Mouse (Mus musculus): ENCODE measurements around the gene Spag16. TPM values are rescaled to one million over a fixed set of nuclear protein-coding genes. Genes with fewer than 3 reads are reported as not detected.
"Not testable (repeated sequence)": the region's sequence is repeated elsewhere in the genome, so short reads cannot be mapped to it uniquely, and the experiment has no call there.

Gene Spag16
- polyA plus RNA-seq, 1 experiment from 2014 or later: 0.28 TPM

GRCm38 (mm10) chr1:69810161-69810560, 16.6 kb upstream of the Spag16 start:
- WGBS: 88% methylated on average over 2 of the region's 2 CpGs
- Histone ChIP-seq H3K9ac (no peak overlapping the region), H3K36me3 (ENCODE audit: insufficient read depth) (no peaks in the 10 kb centered on the region), H3K9me3 (ENCODE audit: low read depth, low read length) (no peaks in the 10 kb centered on the region), H3K4me3 (ENCODE audit: low read depth, low read length) (no peak overlapping the region), H3K4me1 (ENCODE audit: insufficient read depth) (no peaks in the 10 kb centered on the region), H3K4me2 (no peak overlapping the region), H3K27ac (ENCODE audit: low read depth) (no peak overlapping the region), H3K27me3 (ENCODE audit: insufficient read depth, low read length) (no peaks in the 10 kb centered on the region)
- ATAC-seq (ENCODE audit: insufficient read depth) (no peak), DNase-seq (no peak)
- no peak for TF ChIP-seq CTCF (IDR thresholded peaks at IDR 0.05; ENCODE audit: low read depth)

- H3K9me3 ChIP-seq (ENCODE audit: low read depth, low read length); DNase-seq; H3K4me2 ChIP-seq; H3K4me1 ChIP-seq (ENCODE audit: insufficient read depth); H3K27me3 ChIP-seq (ENCODE audit: insufficient read depth, low read length); H3K36me3 ChIP-seq (ENCODE audit: insufficient read depth); H3K9ac ChIP-seq; H3K4me3 ChIP-seq (ENCODE audit: low read depth, low read length); ATAC-seq (ENCODE audit: insufficient read depth); H3K27ac ChIP-seq (ENCODE audit: low read depth): not testable (repeated sequence)
- 54% methylated on average over 5 of the region's 5 CpGs for WGBS
Measured at GRCm38 (mm10) chr1:69825635-69826034, 1.1 kb upstream of the Spag16 start.

- H3K27me3 ChIP-seq (ENCODE audit: insufficient read depth, low read length): no peaks in the 10 kb centered on the region
- H3K4me3 ChIP-seq (ENCODE audit: low read depth, low read length): no peak overlapping the region
- ATAC-seq (ENCODE audit: insufficient read depth) (no peak), DNase-seq (peak; percentile 52)
- 63% methylated on average over 7 of the region's 7 CpGs for WGBS
- H3K27ac ChIP-seq (ENCODE audit: low read depth): no peak overlapping the region
- H3K9me3 ChIP-seq (ENCODE audit: low read depth, low read length): no peaks in the 10 kb centered on the region
- no peaks in the 10 kb centered on the region for H3K4me1 ChIP-seq (ENCODE audit: insufficient read depth)
- H3K36me3 ChIP-seq (ENCODE audit: insufficient read depth): no peaks in the 10 kb centered on the region
- H3K4me2 ChIP-seq: no peak overlapping the region
- TF ChIP-seq CTCF (IDR thresholded peaks at IDR 0.05; ENCODE audit: low read depth): no peak
- H3K9ac ChIP-seq: no peak overlapping the region
Measured at GRCm38 (mm10) chr1:69828872-69829479, 2.2 kb downstream of the Spag16 start.

- no peaks in the 10 kb centered on the region for H3K4me1 ChIP-seq (ENCODE audit: insufficient read depth)
- no peak overlapping the region for H3K9ac ChIP-seq
- H3K4me2 ChIP-seq: no peak overlapping the region
- no peak for ATAC-seq (ENCODE audit: insufficient read depth)
- no peak overlapping the region for H3K4me3 ChIP-seq (ENCODE audit: low read depth, low read length)
- no peak for TF ChIP-seq CTCF (IDR thresholded peaks at IDR 0.05; ENCODE audit: low read depth)
- DNase-seq: no peak
- H3K36me3 ChIP-seq (ENCODE audit: insufficient read depth): no peaks in the 10 kb centered on the region
- 81% methylated on average over 1 of the region's 1 CpGs for WGBS
- no peaks in the 10 kb centered on the region for H3K27me3 ChIP-seq (ENCODE audit: insufficient read depth, low read length)
- no peaks in the 10 kb centered on the region for H3K9me3 ChIP-seq (ENCODE audit: low read depth, low read length)
- H3K27ac ChIP-seq (ENCODE audit: low read depth): no peak overlapping the region
Measured at GRCm38 (mm10) chr1:69830586-69830985, 3.8 kb downstream of the Spag16 start.

- H3K36me3 ChIP-seq (ENCODE audit: insufficient read depth): no peaks in the 10 kb centered on the region
- ATAC-seq (ENCODE audit: insufficient read depth) (no peak), DNase-seq (no peak)
- TF ChIP-seq CTCF (IDR thresholded peaks at IDR 0.05; ENCODE audit: low read depth): no peak
- H3K9me3 ChIP-seq (ENCODE audit: low read depth, low read length): no peaks in the 10 kb centered on the region
- H3K4me1 ChIP-seq (ENCODE audit: insufficient read depth): no peaks in the 10 kb centered on the region
- WGBS: 85% methylated on average over 2 of the region's 2 CpGs
- no peak overlapping the region for H3K9ac ChIP-seq
- no peak overlapping the region for H3K4me2 ChIP-seq
- no peak overlapping the region for H3K27ac ChIP-seq (ENCODE audit: low read depth)
- no peaks in the 10 kb centered on the region for H3K27me3 ChIP-seq (ENCODE audit: insufficient read depth, low read length)
- no peak overlapping the region for H3K4me3 ChIP-seq (ENCODE audit: low read depth, low read length)
Measured at GRCm38 (mm10) chr1:69831002-69831401, 4.2 kb downstream of the Spag16 start.

- WGBS: 74% methylated on average over 4 of the region's 4 CpGs
- H3K27me3 ChIP-seq (ENCODE audit: insufficient read depth, low read length); H3K36me3 ChIP-seq (ENCODE audit: insufficient read depth); H3K4me3 ChIP-seq (ENCODE audit: low read depth, low read length); DNase-seq; H3K4me1 ChIP-seq (ENCODE audit: insufficient read depth); ATAC-seq (ENCODE audit: insufficient read depth); H3K9me3 ChIP-seq (ENCODE audit: low read depth, low read length); H3K27ac ChIP-seq (ENCODE audit: low read depth); H3K4me2 ChIP-seq; H3K9ac ChIP-seq: not testable (repeated sequence)
Measured at GRCm38 (mm10) chr1:69833476-69833875, 6.7 kb downstream of the Spag16 start.

- no peak overlapping the region for H3K27ac ChIP-seq (ENCODE audit: low read depth)
- 42% methylated on average over 7 of the region's 7 CpGs for WGBS
- TF ChIP-seq CTCF (IDR thresholded peaks at IDR 0.05; ENCODE audit: low read depth): no peak
- H3K36me3 ChIP-seq (ENCODE audit: insufficient read depth): no peaks in the 10 kb centered on the region
- no peak overlapping the region for H3K9ac ChIP-seq
- H3K27me3 ChIP-seq (ENCODE audit: insufficient read depth, low read length): no peaks in the 10 kb centered on the region
- ATAC-seq (ENCODE audit: insufficient read depth) (peak; percentile 62; the same call in 1 of the 2 replicates), DNase-seq (peak; percentile 40)
- no peak overlapping the region for H3K4me3 ChIP-seq (ENCODE audit: low read depth, low read length)
- H3K4me2 ChIP-seq: no peak overlapping the region
- no peaks in the 10 kb centered on the region for H3K9me3 ChIP-seq (ENCODE audit: low read depth, low read length)
- H3K4me1 ChIP-seq (ENCODE audit: insufficient read depth): no peaks in the 10 kb centered on the region
Measured at GRCm38 (mm10) chr1:69853436-69853835, 26.7 kb downstream of the Spag16 start.

GRCm38 (mm10) chr1:69867776-69868175, 41.0 kb downstream of the Spag16 start:
- H3K9ac ChIP-seq: no peak overlapping the region
- no peaks in the 10 kb centered on the region for H3K4me1 ChIP-seq (ENCODE audit: insufficient read depth)
- ATAC-seq (ENCODE audit: insufficient read depth): no peak
- no peaks in the 10 kb centered on the region for H3K27me3 ChIP-seq (ENCODE audit: insufficient read depth, low read length)
- no peak overlapping the region for H3K4me3 ChIP-seq (ENCODE audit: low read depth, low read length)
- H3K27ac ChIP-seq (ENCODE audit: low read depth): no peak overlapping the region
- H3K9me3 ChIP-seq (ENCODE audit: low read depth, low read length): no peaks in the 10 kb centered on the region
- no peak for TF ChIP-seq CTCF (IDR thresholded peaks at IDR 0.05; ENCODE audit: low read depth)
- no peak for DNase-seq
- no peak overlapping the region for H3K4me2 ChIP-seq
- H3K36me3 ChIP-seq (ENCODE audit: insufficient read depth): no peaks in the 10 kb centered on the region
- WGBS: 86% methylated on average over 4 of the region's 4 CpGs

Data from lung, embryonic 14.5 days (tissue).